Mouse (Mus musculus) CD4-positive, CD25-positive, alpha-beta regulatory T cell, adult 2 months (primary cell): Measurements from ENCODE around the gene E130116L18Rik.
"Not testable (repeated sequence)": the region's sequence is repeated elsewhere in the genome, so short reads cannot be mapped to it uniquely, and the experiment has no call there.

ENCODE experiments used
- DNase-seq: peaks from one replicate; pipeline ENCODE4 v3.0.0-alpha.2; 2012; ENCODE audit warnings: low read depth, low spot score

E130116L18Rik gene

DNA sequence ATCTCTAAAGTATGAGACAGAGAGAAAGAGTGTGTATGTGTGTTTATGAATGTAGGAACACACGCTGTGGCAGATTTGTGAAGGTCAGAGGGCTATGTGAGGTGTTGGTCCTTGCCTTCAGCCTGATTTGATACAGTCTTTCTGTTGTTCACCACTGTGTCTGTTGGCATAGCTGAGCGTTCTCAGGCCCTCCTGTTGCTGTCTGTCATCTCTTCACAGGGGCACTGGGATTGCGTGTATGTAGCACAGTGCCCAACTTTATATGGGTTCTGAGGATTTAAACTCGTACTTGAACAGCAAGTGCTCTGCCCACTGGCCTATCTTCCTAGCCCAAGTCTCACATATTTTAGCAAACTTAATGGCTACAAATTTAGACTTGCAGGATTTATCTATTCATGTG is 39.4 kb downstream of the E130116L18Rik start:
- no peak for DNase-seq

DNA sequence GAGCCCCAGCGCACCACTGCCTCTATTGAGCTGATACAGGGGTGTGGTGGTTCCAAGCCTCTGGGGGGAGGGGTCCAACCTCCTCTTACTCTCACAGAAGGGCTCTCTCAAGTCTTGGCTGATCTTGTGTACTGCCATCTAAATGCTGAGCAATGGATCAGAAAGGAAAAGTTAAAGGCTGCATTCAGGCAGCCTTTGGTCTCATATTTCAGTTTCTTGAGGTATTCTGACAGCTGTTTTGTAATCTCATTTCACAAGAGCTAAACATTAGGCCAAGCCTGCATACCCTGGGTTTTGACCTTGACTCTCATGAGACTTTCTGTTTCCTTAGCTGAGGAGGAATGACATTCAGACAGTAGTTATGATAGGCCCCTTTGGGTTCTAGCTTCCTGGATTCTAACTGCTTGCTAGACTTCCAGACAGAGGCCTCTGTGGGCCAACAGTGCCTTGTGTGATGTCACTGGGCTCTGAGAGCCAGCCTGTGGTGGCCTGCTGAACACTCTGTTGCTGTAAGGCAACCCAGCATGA is 41.9 kb downstream of the E130116L18Rik start, which contains the start of gene Galntl5:
Galntl5 (plus strand) TSS at position 457 of the 528 bp plus-strand sequence.
- DNase-seq: no peak

DNA sequence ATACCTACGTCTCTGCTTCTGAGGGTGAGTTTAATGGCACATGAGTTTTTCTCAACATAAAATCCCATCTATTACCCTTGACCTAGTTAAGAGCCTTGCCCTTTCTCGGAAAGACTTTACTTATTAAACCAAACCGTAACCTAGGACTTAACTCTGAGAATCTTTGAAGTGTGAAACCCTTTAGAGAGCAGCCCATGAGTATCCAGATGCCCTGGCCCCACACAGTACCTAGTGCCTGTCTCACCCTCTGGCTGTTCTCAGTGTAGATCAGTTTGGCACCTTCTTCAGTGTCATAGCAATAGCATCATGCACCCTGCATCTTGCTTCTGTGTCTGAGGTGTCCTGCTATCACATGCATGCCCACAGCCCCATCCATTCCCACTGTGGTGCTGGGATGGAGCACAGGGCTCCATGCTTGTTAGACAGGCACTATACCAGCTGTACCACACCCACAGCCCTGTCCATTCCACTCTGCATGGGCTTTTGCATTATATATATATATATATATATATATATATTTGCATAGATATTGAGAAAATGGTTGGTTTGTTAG is 42.9 kb downstream of the E130116L18Rik start:
- DNase-seq: no peak

DNA sequence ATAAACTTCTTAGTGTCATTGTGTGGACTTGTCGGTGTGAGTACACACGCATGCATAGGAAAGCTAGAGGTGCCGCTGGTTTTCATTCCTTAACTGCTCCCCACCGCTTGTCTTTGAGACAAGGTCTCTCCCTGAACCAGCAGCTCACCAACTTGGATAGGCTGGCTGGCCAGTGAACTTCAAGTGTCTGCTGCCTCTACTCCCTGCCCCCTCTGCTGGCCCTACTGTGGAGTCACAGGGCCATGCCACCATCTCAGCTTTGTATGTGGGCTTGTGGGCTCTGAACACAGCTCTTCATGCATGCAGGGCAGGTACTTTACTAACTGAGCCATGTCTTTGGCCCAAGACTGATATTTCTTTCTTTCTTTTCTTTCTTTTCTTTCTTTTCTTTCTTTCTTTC is 43.7 kb downstream of the E130116L18Rik start:
- DNase-seq: peak; percentile 24

DNA sequence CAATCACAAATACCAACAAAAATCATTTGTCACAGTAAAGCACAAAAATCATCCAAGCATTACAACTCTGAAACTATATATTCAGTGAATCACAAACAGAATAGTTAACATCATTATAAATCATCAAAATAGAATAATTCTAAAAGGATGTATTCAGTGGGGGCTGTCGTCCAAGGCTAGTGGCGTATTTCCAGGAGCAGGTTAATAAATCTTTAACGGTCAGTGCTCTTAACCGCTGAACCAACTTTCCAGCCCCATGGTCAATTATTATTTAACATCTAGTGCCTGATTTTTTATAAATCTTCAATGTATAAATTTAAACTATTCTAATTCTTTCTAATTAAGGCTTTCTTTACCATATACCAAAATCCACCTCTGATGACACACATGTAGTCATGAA is 44.4 kb downstream of the E130116L18Rik start:
- DNase-seq: not testable (repeated sequence)

DNA sequence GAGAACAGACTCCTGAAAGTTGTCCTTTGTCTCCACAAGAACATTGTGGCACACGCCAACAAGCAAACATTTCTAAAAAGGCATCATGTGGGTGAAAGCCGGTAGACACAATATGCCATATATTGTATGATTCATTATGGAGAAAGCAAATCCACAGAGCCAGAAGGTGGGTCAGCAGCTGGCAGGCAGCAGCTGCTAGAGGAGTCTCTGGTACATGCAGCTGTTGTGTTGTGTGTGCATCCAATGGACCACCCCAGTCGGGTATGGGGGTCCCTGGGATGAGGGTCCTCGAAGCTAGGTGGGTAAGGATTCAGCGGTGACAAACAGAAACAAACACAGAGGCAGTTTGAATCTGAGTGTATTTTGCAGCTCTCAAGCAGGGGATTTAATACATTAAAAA is 45.0 kb downstream of the E130116L18Rik start:
- DNase-seq: not testable (repeated sequence)
